In genomic region chr3:135581606-135582117, GRCm38 (mm10) we compare ENCODE assay signal across 8 mouse cellular contexts.
DNase-seq lines count a peak whose midpoint lies in the region; ATAC-seq lines count a peak whose summit lies in the region.

No protein-coding gene starts in this region.

- H3K4me3 ChIP-seq in lung, embryonic 16.5 days (ENCODE audit: low read length), result no peak overlapping the region
- no peak overlapping the region for H3K4me3 ChIP-seq in forebrain, embryonic 16.5 days (replicated peaks; ENCODE audit: low read length)

- H3K27ac ChIP-seq in lung, embryonic 16.5 days (ENCODE audit: low read length), result no peak overlapping the region
- H3K27ac ChIP-seq in forebrain, embryonic 16.5 days (ENCODE audit: low read length), result no peak overlapping the region

- H3K9me3 ChIP-seq in lung, embryonic 16.5 days (ENCODE audit: control insufficient read depth, low read length), result no peaks in the 10 kb centered on the region
- no peaks in the 10 kb centered on the region for H3K9me3 ChIP-seq in forebrain, embryonic 16.5 days (ENCODE audit: control insufficient read depth, low read length)

- peak; percentile 76 for ATAC-seq in lung, embryonic 16.5 days (ENCODE audit: low read depth)
- peak; percentile 60 for ATAC-seq in forebrain, embryonic 16.5 days

- no peak for DNase-seq in lung, postnatal 36 days
- DNase-seq in cerebellum, adult 18-20 months, result peak; percentile 20 to 30
- DNase-seq in kidney, postnatal 4 days, result peak; percentile 43 to 60
- peak; percentile 36 for DNase-seq in neural tube, embryonic 10.5 days (ENCODE audit: extremely low spot score, low spot score)
- no peak for DNase-seq in frontal cortex, postnatal 36 days (ENCODE audit: low spot score in 2 of 2)
- DNase-seq in left cerebral cortex, adult 18-20 months (ENCODE audit: low spot score in 2 of 2), result no peak

- 30% methylated on average over 10 of the region's 10 CpGs for WGBS in lung, embryonic 16.5 days
- WGBS in forebrain, embryonic 16.5 days, result 5% methylated on average over 10 of the region's 10 CpGs

- no peak overlapping the region for H3K4me2 ChIP-seq in lung, embryonic 16.5 days (ENCODE audit: low read depth, low read length)
- H3K4me2 ChIP-seq in forebrain, embryonic 16.5 days (ENCODE audit: low read length), result no peak overlapping the region

- H3K27me3 ChIP-seq in lung, embryonic 16.5 days (ENCODE audit: control insufficient read depth, insufficient read depth, low read depth, low read length), result no peaks in the 10 kb centered on the region
- H3K27me3 ChIP-seq in forebrain, embryonic 16.5 days (replicated peaks; ENCODE audit: control insufficient read depth, insufficient read depth, low read length), result no peaks in the 10 kb centered on the region

- no peak overlapping the region for H3K9ac ChIP-seq in lung, embryonic 16.5 days (ENCODE audit: low read length)
- H3K9ac ChIP-seq in forebrain, embryonic 16.5 days (replicated peaks; ENCODE audit: low read depth, low read length), result no peak overlapping the region

- peaks cover 13% of the 10 kb centered on the region for H3K4me1 ChIP-seq in lung, embryonic 16.5 days (replicated peaks; ENCODE audit: control insufficient read depth, insufficient read depth, low read length)
- H3K4me1 ChIP-seq in forebrain, embryonic 16.5 days (replicated peaks; ENCODE audit: control insufficient read depth, insufficient read depth, low read length), result peaks cover 6% of the 10 kb centered on the region

- H3K36me3 ChIP-seq in lung, embryonic 16.5 days (ENCODE audit: control insufficient read depth, insufficient read depth, low read length), result peaks cover 18% of the 10 kb centered on the region
- H3K36me3 ChIP-seq in forebrain, embryonic 16.5 days (ENCODE audit: control insufficient read depth, insufficient read depth), result no peaks in the 10 kb centered on the region

Comparison
In these comparisons a context has a peak if more than half of its experiments do, and no peak if none do; other contexts are left out.
1. DNase-seq: peak in cerebellum, adult 18-20 months (2 of 2), kidney, postnatal 4 days (2 of 2) and neural tube, embryonic 10.5 days (single experiment); none in lung, postnatal 36 days (single experiment), frontal cortex, postnatal 36 days (0 of 2) and left cerebral cortex, adult 18-20 months (0 of 2).